Mouse (Mus musculus) megakaryocyte, embryonic 14.5 days (primary cell): ENCODE data around the gene Tbl1xr1.

Experiments used
- FLI1 ChIP-seq: IDR thresholded peaks from 2 replicates; pipeline ENCODE4 v1.6.1; 2012; ENCODE audit warnings: low read length, inconsistent platforms, mixed read lengths
- GATA1 ChIP-seq: IDR thresholded peaks from 3 replicates; pipeline ENCODE4 v1.6.1; 2012; ENCODE audit warnings: mixed read lengths, low read length, inconsistent platforms, borderline replicate concordance

GRCm38 (mm10) chr3:22171526-22171925 is 95.1 kb downstream of the Tbl1xr1 start:
- TF ChIP-seq GATA1, result no peak
- TF ChIP-seq FLI1, result no peak
